Mouse (Mus musculus) effector memory CD4-positive, alpha-beta T cell, adult 5 months (primary cell): ENCODE results near the gene Dnaja2. TPM values are rescaled to one million over a fixed set of nuclear protein-coding genes. Genes with fewer than 3 reads are reported as not detected.

ENCODE experiments used
- polyA plus RNA-seq: library from polyadenylated mRNA; unstranded; fragments of 100-300 nt; shearing (Covaris generic); gene quantifications from one replicate; pipeline ENCODE4 v1.2.1, GENCODE M21; 2017

The Dnaja2 gene
- 248 TPM for polyA plus RNA-seq

DNA sequence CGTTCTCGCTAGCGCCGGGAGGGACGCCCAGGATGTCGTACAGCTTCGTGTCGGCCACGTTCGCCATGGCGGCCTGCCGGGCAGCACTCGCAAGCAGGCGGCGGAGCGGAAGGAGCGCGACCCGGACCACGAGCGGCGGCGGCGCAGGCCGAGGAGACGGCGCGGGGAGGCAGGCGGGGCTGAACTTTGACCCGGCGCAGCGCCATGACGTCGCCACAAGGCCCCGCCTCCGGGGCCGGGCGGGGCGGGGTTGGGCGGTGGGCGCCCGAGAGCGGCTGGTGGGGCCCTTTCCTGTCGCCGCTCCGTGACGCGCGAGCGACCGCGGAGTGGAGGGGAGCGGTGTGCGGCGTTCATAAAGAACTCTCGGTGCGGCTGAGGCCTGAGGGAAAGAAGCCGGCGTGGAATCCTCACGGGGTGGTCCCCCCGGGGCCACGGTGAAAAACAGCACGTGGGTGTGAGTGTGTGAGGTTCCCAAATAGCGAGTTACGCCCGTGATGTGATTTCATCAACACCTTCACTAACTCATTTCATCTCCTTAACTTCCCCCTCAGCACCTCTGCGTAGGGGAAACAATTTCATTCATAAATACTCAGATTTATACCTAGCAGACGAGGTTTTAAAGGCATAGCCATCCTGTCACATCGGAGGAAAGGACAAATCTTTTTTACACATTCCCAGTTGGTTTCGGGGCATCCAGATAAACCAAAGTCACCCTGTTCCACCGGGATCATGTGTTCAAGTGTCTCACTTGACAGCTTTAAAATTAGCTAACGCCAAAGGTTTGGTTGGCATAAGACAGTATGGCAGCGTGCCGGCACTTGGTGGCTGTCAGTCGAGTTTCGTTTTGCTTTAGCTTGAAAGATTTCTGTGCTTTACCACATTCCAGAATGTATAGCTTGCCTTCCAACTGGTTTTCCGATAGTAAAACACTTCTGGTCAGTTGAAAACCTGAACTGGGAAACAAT is at the start of gene Dnaja2:
Dnaja2 (minus strand) TSS at position 164 of the 965 bp plus-strand sequence.

DNA sequence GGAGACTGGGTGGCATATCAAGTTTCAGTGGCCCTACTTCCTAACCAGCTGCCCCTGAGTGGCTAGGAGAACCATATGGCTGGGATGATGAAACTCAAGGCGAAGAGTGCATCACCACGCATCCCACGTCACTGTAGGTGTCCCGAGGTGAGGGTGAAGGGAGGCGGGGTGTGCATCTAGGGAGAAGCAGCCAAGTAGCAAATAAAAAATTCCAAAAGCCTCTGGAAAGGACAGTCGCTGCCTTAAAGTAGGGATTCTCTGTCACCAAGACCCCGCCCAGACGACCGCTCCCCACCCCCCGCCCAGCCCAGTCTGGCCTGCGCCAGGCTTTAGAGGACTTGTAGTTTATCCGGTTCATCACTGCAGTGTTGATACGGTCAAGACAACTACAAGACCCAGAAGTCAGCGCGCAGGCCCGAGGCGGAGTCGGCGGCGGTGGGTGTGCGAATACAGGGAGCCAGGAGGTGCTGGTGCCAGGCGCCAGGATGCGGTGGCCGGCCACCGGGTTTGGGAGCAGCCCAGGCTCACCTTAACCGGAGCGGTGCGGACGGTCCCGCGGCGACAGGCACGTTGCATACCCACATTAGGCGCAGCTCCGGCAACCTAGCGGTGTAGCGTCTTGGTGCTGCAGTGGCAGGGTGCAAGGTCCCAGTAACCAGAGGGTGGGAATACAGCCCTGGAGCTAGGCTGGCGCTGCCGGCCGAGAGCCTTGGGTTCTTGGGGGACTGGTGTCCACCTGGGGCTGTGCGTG is 62.8 kb downstream of the Dnaja2 start, which contains the start of gene Gpt2:
Gpt2 (plus strand) TSS at position 452 of the 751 bp plus-strand sequence.

Other genes with a start within 250 kb of the Dnaja2 start
- gene Mylk3, start 169.0 kb downstream of the Dnaja2 start, polyA plus RNA-seq = not detected
- gene 4921524J17Rik, start 122.5 kb downstream of the Dnaja2 start, polyA plus RNA-seq = 27.7 TPM
- gene Gpt2, start 62.8 kb downstream of the Dnaja2 start, polyA plus RNA-seq = 0.55 TPM
- 2.4 TPM for gene Neto2, start 145.6 kb upstream of the Dnaja2 start, polyA plus RNA-seq